ENCODE assay signal across 28 mouse cellular contexts in genomic region chr13:38377355-38377754, GRCm38 (mm10). TPM values are rescaled to one million over a fixed set of nuclear protein-coding genes. Genes with fewer than 3 reads are reported as not detected.
DNase-seq lines count a peak whose midpoint lies in the region; ATAC-seq and TF ChIP-seq lines count a peak whose summit lies in the region.
"Had no signal": no experiment of that assay in that cellular context is flagged by ENCODE, and none has a peak within 500 bp of the region (broad histone marks: within the 10 kb centered on the region; RNA-seq: fewer than 3 reads in every experiment).

No protein-coding gene starts in this region.

- intact Hi-C loops in heart, adult 2 months (cut with DNase I): no loop called here

- no peak for TF ChIP-seq CTCF in heart, adult 2 months (IDR thresholded peaks at IDR 0.05)

- H3K27me3 ChIP-seq in heart, adult 2 months (ENCODE audit: control insufficient read depth, insufficient read depth, low read length): no peaks in the 10 kb centered on the region
- no peaks in the 10 kb centered on the region for H3K27me3 ChIP-seq in heart, embryonic 11.5 days (ENCODE audit: control insufficient read depth, insufficient read depth, low read length)
- H3K27me3 ChIP-seq in midbrain, embryonic 11.5 days (ENCODE audit: control insufficient read depth, insufficient read depth, low read length): no peaks in the 10 kb centered on the region
- no peaks in the 10 kb centered on the region for H3K27me3 ChIP-seq in midbrain, embryonic 16.5 days (ENCODE audit: control insufficient read depth, insufficient read depth, low read depth, low read length)
- H3K27me3 ChIP-seq: embryonic facial prominence, embryonic 13.5 days; hindbrain, embryonic 15.5 days; intestine, embryonic 15.5 days; liver, embryonic 12.5 days; midbrain, embryonic 12.5 days; neural tube, embryonic 13.5 days; stomach, embryonic 15.5 days had no signal

- no peak for TF ChIP-seq EP300 in heart, adult 2 months (IDR thresholded peaks at IDR 0.05; ENCODE audit: insufficient read depth, low read depth, low read length)

- DNase-seq in adrenal gland, postnatal 10 days: peak; percentile 57
- no peak for DNase-seq in adrenal gland, postnatal 4 days (ENCODE audit: low spot score in 2 of 2)
- peak; percentile 51 to 60 for DNase-seq in heart, adult 2 months
- DNase-seq in midbrain, embryonic 11.5 days (ENCODE audit: low spot score, missing footprints): peak; percentile 37
- DNase-seq in frontal cortex, postnatal 14 days (ENCODE audit: low spot score in 2 of 2): no peak
- no peak for DNase-seq in ovary, postnatal 10 days (ENCODE audit: low spot score)
- DNase-seq: cerebellum, adult 11-12 months; cerebellum, postnatal 14 days; kidney, adult 9 months; kidney, postnatal 25 days; lung, adult 2 months; lung, postnatal 4 days; spleen, adult 18-20 months; thymus, adult 18-20 months; thymus, postnatal 4 days had no signal

- H3K36me3 ChIP-seq in heart, adult 2 months (ENCODE audit: control insufficient read depth, insufficient read depth, low read length): peaks cover 4% of the 10 kb centered on the region
- no peaks in the 10 kb centered on the region for H3K36me3 ChIP-seq in heart, embryonic 11.5 days (ENCODE audit: control insufficient read depth, insufficient read depth, low read length)
- H3K36me3 ChIP-seq in midbrain, embryonic 11.5 days (ENCODE audit: control insufficient read depth, insufficient read depth, low read length): no peaks in the 10 kb centered on the region
- no peaks in the 10 kb centered on the region for H3K36me3 ChIP-seq in midbrain, embryonic 16.5 days (ENCODE audit: control insufficient read depth, insufficient read depth, low read length)
- H3K36me3 ChIP-seq: embryonic facial prominence, embryonic 13.5 days; G1E; hindbrain, embryonic 15.5 days; intestine, embryonic 15.5 days; limb, embryonic 10.5 days; liver, embryonic 12.5 days; midbrain, embryonic 12.5 days; neural tube, embryonic 13.5 days; stomach, embryonic 15.5 days had no signal

- no peaks in the 10 kb centered on the region for H3K9me3 ChIP-seq in heart, embryonic 11.5 days (replicated peaks; ENCODE audit: control insufficient read depth, low read length)
- no peaks in the 10 kb centered on the region for H3K9me3 ChIP-seq in midbrain, embryonic 11.5 days (ENCODE audit: control insufficient read depth, low read length)
- H3K9me3 ChIP-seq in midbrain, embryonic 16.5 days (replicated peaks; ENCODE audit: control insufficient read depth, low read length, poor library complexity, severe bottlenecking): no peaks in the 10 kb centered on the region; the same call in 1 of the 2 replicates
- H3K9me3 ChIP-seq: embryonic facial prominence, embryonic 13.5 days; G1E; hindbrain, embryonic 15.5 days; intestine, embryonic 15.5 days; limb, embryonic 10.5 days; liver, embryonic 12.5 days; neural tube, embryonic 13.5 days; stomach, embryonic 15.5 days had no signal

- WGBS in heart, adult 2 months: 77% methylated on average over 9 of the region's 9 CpGs
- 81% methylated on average over 9 of the region's 9 CpGs for WGBS in heart, embryonic 11.5 days (ENCODE audit: insufficient replicate concordance)
- WGBS in midbrain, embryonic 11.5 days: 86% methylated on average over 9 of the region's 9 CpGs
- WGBS in midbrain, embryonic 16.5 days: 90% methylated on average over 9 of the region's 9 CpGs

- H3K27ac ChIP-seq in heart, adult 2 months: no peak overlapping the region
- H3K27ac ChIP-seq in heart, embryonic 11.5 days (ENCODE audit: low read depth, low read length): no peak overlapping the region
- no peak overlapping the region for H3K27ac ChIP-seq in midbrain, embryonic 11.5 days (ENCODE audit: low read depth, low read length)
- H3K27ac ChIP-seq in midbrain, embryonic 16.5 days (ENCODE audit: low read length): no peak overlapping the region
- H3K27ac ChIP-seq: embryonic facial prominence, embryonic 13.5 days; hindbrain, embryonic 15.5 days; intestine, embryonic 15.5 days; left cerebral cortex, adult 2 months; limb, embryonic 10.5 days; liver, embryonic 12.5 days; midbrain, embryonic 12.5 days; neural tube, embryonic 13.5 days; stomach, embryonic 15.5 days had no signal

- no peaks in the 10 kb centered on the region for H3K79me2 ChIP-seq in heart, adult 2 months (replicated peaks; ENCODE audit: control insufficient read depth, insufficient read depth, low read length)

- peaks cover 2% of the 10 kb centered on the region for H3K4me1 ChIP-seq in heart, adult 2 months (ENCODE audit: control insufficient read depth, insufficient read depth, low read length)
- H3K4me1 ChIP-seq in heart, embryonic 11.5 days (ENCODE audit: control insufficient read depth, insufficient read depth, low read length): no peaks in the 10 kb centered on the region
- no peaks in the 10 kb centered on the region for H3K4me1 ChIP-seq in midbrain, embryonic 11.5 days (ENCODE audit: control insufficient read depth, insufficient read depth, low read length)
- no peaks in the 10 kb centered on the region for H3K4me1 ChIP-seq in midbrain, embryonic 16.5 days (ENCODE audit: control insufficient read depth, insufficient read depth, low read length)
- H3K4me1 ChIP-seq: hindbrain, embryonic 15.5 days; intestine, embryonic 15.5 days; limb, embryonic 10.5 days; liver, embryonic 12.5 days; midbrain, embryonic 12.5 days; neural tube, embryonic 13.5 days; stomach, embryonic 15.5 days had no signal

- no peak for TF ChIP-seq POLR2A in heart, adult 2 months (IDR thresholded peaks at IDR 0.05; ENCODE audit: insufficient read depth, low read depth, low read length)

- no peak overlapping the region for H3K4me2 ChIP-seq in heart, embryonic 11.5 days
- H3K4me2 ChIP-seq in midbrain, embryonic 11.5 days: no peak overlapping the region
- no peak overlapping the region for H3K4me2 ChIP-seq in midbrain, embryonic 16.5 days (ENCODE audit: low read length)
- H3K4me2 ChIP-seq: embryonic facial prominence, embryonic 13.5 days; hindbrain, embryonic 15.5 days; intestine, embryonic 15.5 days; liver, embryonic 12.5 days; midbrain, embryonic 12.5 days; neural tube, embryonic 13.5 days; stomach, embryonic 15.5 days had no signal

- no peak overlapping the region for H3K4me3 ChIP-seq in heart, adult 2 months
- no peak overlapping the region for H3K4me3 ChIP-seq in heart, embryonic 11.5 days (ENCODE audit: low read depth, low read length)
- H3K4me3 ChIP-seq in midbrain, embryonic 11.5 days (ENCODE audit: low read depth, low read length): no peak overlapping the region
- no peak overlapping the region for H3K4me3 ChIP-seq in midbrain, embryonic 16.5 days (ENCODE audit: low read depth, low read length)
- H3K4me3 ChIP-seq: embryonic facial prominence, embryonic 13.5 days; hindbrain, embryonic 15.5 days; intestine, embryonic 15.5 days; left cerebral cortex, adult 2 months; limb, embryonic 10.5 days; liver, embryonic 12.5 days; midbrain, embryonic 12.5 days; neural tube, embryonic 13.5 days; stomach, embryonic 15.5 days had no signal

- no peak for ATAC-seq in heart, embryonic 11.5 days (replicated peaks; ENCODE audit: insufficient number of reproducible peaks, low FRiP score, low TSS enrichment)
- ATAC-seq in midbrain, embryonic 11.5 days (ENCODE audit: low FRiP score): no peak
- no peak for ATAC-seq in midbrain, embryonic 16.5 days
- ATAC-seq: forebrain, embryonic 16.5 days; intestine, embryonic 15.5 days; liver, embryonic 12.5 days had no signal

- no peak overlapping the region for H3K9ac ChIP-seq in heart, adult 2 months (ENCODE audit: low read depth, low read length)
- no peak overlapping the region for H3K9ac ChIP-seq in heart, embryonic 11.5 days (ENCODE audit: low read depth, low read length)
- no peak overlapping the region for H3K9ac ChIP-seq in midbrain, embryonic 11.5 days (ENCODE audit: low read length)
- H3K9ac ChIP-seq in midbrain, embryonic 16.5 days (ENCODE audit: low read depth, low read length): no peak overlapping the region
- H3K9ac ChIP-seq: embryonic facial prominence, embryonic 13.5 days; hindbrain, embryonic 15.5 days; intestine, embryonic 15.5 days; liver, embryonic 12.5 days; midbrain, embryonic 12.5 days; neural tube, embryonic 13.5 days; stomach, embryonic 15.5 days had no signal

RNA-seq across cellular contexts. Expression of gene Bmp6, which starts 32.4 kb away (rescaled TPM):
- 10 to 100 TPM in 1 of 2 experiments, 1 to 10 TPM in 1; 9.5 to 11.2 TPM for total RNA-seq in adrenal gland, postnatal 10 days (2021)
- 10 to 100 TPM in 1 of 2 experiments, 1 to 10 TPM in 1; 8.9 to 11.6 TPM for total RNA-seq in adrenal gland, postnatal 4 days (2021)
- 10 to 100 TPM; 23.0 to 28.8 TPM for total RNA-seq in heart, adult 2 months (2021)
- polyA plus RNA-seq in heart, adult 2 months (2012; rRNA removed): 19.3 and 30.3 TPM in 2 replicates
- polyA plus RNA-seq in heart, embryonic 11.5 days (2014; fragmentation: Nextera tagmentation; extraction: Ambion mirVana): 2.6 and 3.1 TPM in 2 replicates
- 2.6 and 3.0 TPM in 2 replicates for polyA plus RNA-seq in midbrain, embryonic 11.5 days (2014; fragmentation: Nextera tagmentation; extraction: Ambion mirVana)
- 2.2 and 2.3 TPM in 2 replicates for polyA plus RNA-seq in midbrain, embryonic 16.5 days (2015; fragmentation: Nextera tagmentation; extraction: Ambion mirVana)
- polyA plus RNA-seq: G1E had no signal

Comparison
In these comparisons a context has a peak if more than half of its experiments do, and no peak if none do; other contexts are left out.
1. DNase-seq: peak in adrenal gland, postnatal 10 days (single experiment), heart, adult 2 months (2 of 2) and midbrain, embryonic 11.5 days (single experiment); none in adrenal gland, postnatal 4 days (0 of 2), frontal cortex, postnatal 14 days (0 of 2) and ovary, postnatal 10 days (single experiment).